In genomic region chr7:73567754-73568161, GRCm38 (mm10) we compare ENCODE assay signal across 14 mouse cellular contexts. TPM values are rescaled to one million over a fixed set of nuclear protein-coding genes. Genes with fewer than 3 reads are reported as not detected.
DNase-seq lines count a peak whose midpoint lies in the region; ATAC-seq and TF ChIP-seq lines count a peak whose summit lies in the region.
"Had no signal": no experiment of that assay in that cellular context is flagged by ENCODE, and none has a peak within 500 bp of the region (broad histone marks: within the 10 kb centered on the region; RNA-seq: fewer than 3 reads in every experiment).

No protein-coding gene starts in this region.

- no peak for TF ChIP-seq CTCF in thymus, adult 2 months (IDR thresholded peaks at IDR 0.05; ENCODE audit: borderline replicate concordance, control insufficient read depth, extremely low read depth, insufficient read depth, low read length, poor library complexity)
- no peak for TF ChIP-seq CTCF in stomach, postnatal 0 days (IDR thresholded peaks at IDR 0.05; ENCODE audit: low read depth)

- intact Hi-C loops in heart, postnatal 36 days (cut with DNase I), result no loop called here

- peaks cover 10% of the 10 kb centered on the region for H3K4me1 ChIP-seq in thymus, adult 2 months (replicated peaks; ENCODE audit: control insufficient read depth, insufficient read depth, low read length)
- no peaks in the 10 kb centered on the region for H3K4me1 ChIP-seq in stomach, postnatal 0 days (replicated peaks; ENCODE audit: control insufficient read depth, insufficient read depth)
- H3K4me1 ChIP-seq: hindbrain, embryonic 15.5 days had no signal

- H3K4me3 ChIP-seq in thymus, adult 2 months (ENCODE audit: control insufficient read depth, insufficient read depth, low read length), result no peak overlapping the region
- H3K4me3 ChIP-seq in stomach, postnatal 0 days (ENCODE audit: low read depth, low read length), result no peak overlapping the region
- H3K4me3 ChIP-seq: embryonic facial prominence, embryonic 13.5 days; hindbrain, embryonic 15.5 days; liver, embryonic 13.5 days had no signal

- no peak overlapping the region for H3K4me2 ChIP-seq in stomach, postnatal 0 days (replicated peaks; ENCODE audit: low read depth)
- H3K4me2 ChIP-seq: embryonic facial prominence, embryonic 13.5 days; hindbrain, embryonic 15.5 days; liver, embryonic 13.5 days had no signal

- 96% methylated on average over 4 of the region's 4 CpGs for WGBS in thymus, adult 2 months
- 54% methylated on average over 4 of the region's 4 CpGs for WGBS in stomach, postnatal 0 days

- no peak for TF ChIP-seq EP300 in stomach, postnatal 0 days (optimal IDR thresholded peaks at IDR 0.05)

- H3K27me3 ChIP-seq in thymus, adult 2 months (ENCODE audit: control insufficient read depth, insufficient read depth, low read length), result no peaks in the 10 kb centered on the region
- no peaks in the 10 kb centered on the region for H3K27me3 ChIP-seq in stomach, postnatal 0 days (ENCODE audit: control insufficient read depth, insufficient read depth, low read length)
- H3K27me3 ChIP-seq: hindbrain, embryonic 15.5 days; liver, embryonic 13.5 days had no signal

- no peak for TF ChIP-seq POLR2A in thymus, adult 2 months (IDR thresholded peaks at IDR 0.05; ENCODE audit: control insufficient read depth, extremely low read depth, insufficient read depth, low read length, poor library complexity)

- no peak overlapping the region for H3K9ac ChIP-seq in stomach, postnatal 0 days (ENCODE audit: low read length)
- H3K9ac ChIP-seq: embryonic facial prominence, embryonic 13.5 days; hindbrain, embryonic 15.5 days; liver, embryonic 13.5 days had no signal

- H3K36me3 ChIP-seq in thymus, adult 2 months (ENCODE audit: control insufficient read depth, insufficient read depth, low read length), result no peaks in the 10 kb centered on the region
- H3K36me3 ChIP-seq in stomach, postnatal 0 days (ENCODE audit: control insufficient read depth, insufficient read depth, low read length), result no peaks in the 10 kb centered on the region
- H3K36me3 ChIP-seq: embryonic facial prominence, embryonic 13.5 days; hindbrain, embryonic 15.5 days; liver, embryonic 13.5 days had no signal

- H3K9me3 ChIP-seq in stomach, postnatal 0 days (ENCODE audit: control insufficient read depth, low read length), result no peaks in the 10 kb centered on the region
- H3K9me3 ChIP-seq: embryonic facial prominence, embryonic 13.5 days; hindbrain, embryonic 15.5 days; liver, embryonic 13.5 days had no signal

- DNase-seq in heart, adult 11 months, result peak; percentile 92
- DNase-seq in heart, postnatal 36 days, result no peak
- DNase-seq in kidney, adult 18-20 months, result peak; percentile 22
- no peak for DNase-seq in kidney, postnatal 36 days
- peak; percentile 1 for DNase-seq in thymus, adult 2 months
- DNase-seq in thymus, adult 18-20 months, result no peak
- DNase-seq in stomach, postnatal 0 days (ENCODE audit: low spot score), result peak; percentile 9
- DNase-seq in lung, postnatal 10 days, result no peak
- DNase-seq: cerebellum, adult 2 months; left cerebral cortex, postnatal 4 days; liver, embryonic 13.5 days; midbrain, embryonic 14.5 days had no signal

- ATAC-seq in stomach, postnatal 0 days (ENCODE audit: low FRiP score, low TSS enrichment), result no peak

- H3K27ac ChIP-seq in thymus, adult 2 months (ENCODE audit: control insufficient read depth, insufficient read depth, low read length), result no peak overlapping the region
- H3K27ac ChIP-seq in stomach, postnatal 0 days (replicated peaks), result no peak overlapping the region
- H3K27ac ChIP-seq: embryonic facial prominence, embryonic 13.5 days; hindbrain, embryonic 15.5 days; liver, embryonic 13.5 days had no signal

RNA-seq across cellular contexts. Expression of gene Chd2, which starts 26.1 kb away (rescaled TPM):
- 10 to 100 TPM; 49.0 to 52.1 TPM for total RNA-seq in heart, postnatal 36 days (2021)
- polyA plus RNA-seq in thymus, adult 2 months (2012; rRNA removed), result 84.9 and 88.1 TPM in 2 replicates
- 15.9 and 18.0 TPM in 2 replicates for polyA plus RNA-seq in stomach, postnatal 0 days (2015; fragmentation: Nextera tagmentation; extraction: Ambion mirVana)

Comparison
In these comparisons a context has a peak if more than half of its experiments do, and no peak if none do; other contexts are left out.
1. DNase-seq: peak in heart, adult 11 months (single experiment), kidney, adult 18-20 months (single experiment), thymus, adult 2 months (single experiment) and stomach, postnatal 0 days (single experiment); none in heart, postnatal 36 days (0 of 2), kidney, postnatal 36 days (0 of 2), thymus, adult 18-20 months (0 of 2) and lung, postnatal 10 days (single experiment).